Mouse (Mus musculus): Measurements from ENCODE around the gene Rbck1. TPM values are rescaled to one million over a fixed set of nuclear protein-coding genes. Genes with fewer than 3 reads are reported as not detected.
"Not testable (repeated sequence)": the region's sequence is repeated elsewhere in the genome, so short reads cannot be mapped to it uniquely, and the experiment has no call there.

The Rbck1 gene
- total RNA-seq (2021) = 100 to 1,000 TPM; 139 TPM
- long read RNA-seq, experiment 1, transcript Rbck1-202 (12 exons, 2,384 nt) = major isoform, 136 of 166 reads
- long read RNA-seq, experiment 1, transcript Rbck1-201 (13 exons, 2,252 nt) = minor isoform, 8 of 166 reads
- long read RNA-seq, experiment 1, partial matches to known transcripts = 2 of 166 reads
- long read RNA-seq, experiment 1, other reads (novel, unspliced or antisense) = 20 of 166 reads
- long read RNA-seq, experiment 2, transcript Rbck1-202 (12 exons, 2,384 nt) = major isoform, 182 of 264 reads
- long read RNA-seq, experiment 2, transcript Rbck1-201 (13 exons, 2,252 nt) = minor isoform, 25 of 264 reads
- long read RNA-seq, experiment 2, partial matches to known transcripts = 18 of 264 reads
- long read RNA-seq, experiment 2, other reads (novel, unspliced or antisense) = 37 of 264 reads

GRCm38 (mm10) chr2:152332101-152332825 is at the start of gene Rbck1:
Gene Rbck1 (minus strand): TSS chr2:152332653.
- peak; percentile 69 to 82 for DNase-seq (ENCODE audit: low spot score in 2 of 2)

DNA sequence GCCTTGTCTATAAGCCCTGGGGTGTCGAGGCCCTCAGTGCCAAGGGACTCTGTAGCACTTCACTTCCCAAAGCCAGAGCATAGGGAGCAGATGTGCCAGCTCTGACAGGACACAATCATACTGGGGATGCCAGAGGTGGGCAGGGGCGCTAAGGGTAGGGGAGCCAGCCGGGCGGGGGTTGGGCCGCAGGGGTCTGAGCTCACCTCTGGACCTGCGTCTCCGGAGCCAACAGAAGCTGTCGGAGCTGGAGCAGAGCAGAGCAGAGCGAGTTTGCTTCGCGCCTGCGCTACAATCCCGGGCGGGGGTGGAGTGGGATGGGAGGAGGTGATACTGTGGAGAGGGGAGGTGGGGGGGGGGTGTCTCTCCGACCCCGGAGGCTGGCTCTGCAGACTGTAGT is 43.9 kb upstream of the Rbck1 start, which contains the start of gene Nrsn2:
Nrsn2 (minus strand) TSS at position 294 of the 397 bp plus-strand sequence.
- no peak for DNase-seq (ENCODE audit: low spot score in 2 of 2)

GRCm38 (mm10) chr2:152375652-152376344 is 43.3 kb upstream of the Rbck1 start:
- no peak for DNase-seq (ENCODE audit: low spot score in 2 of 2)

DNA sequence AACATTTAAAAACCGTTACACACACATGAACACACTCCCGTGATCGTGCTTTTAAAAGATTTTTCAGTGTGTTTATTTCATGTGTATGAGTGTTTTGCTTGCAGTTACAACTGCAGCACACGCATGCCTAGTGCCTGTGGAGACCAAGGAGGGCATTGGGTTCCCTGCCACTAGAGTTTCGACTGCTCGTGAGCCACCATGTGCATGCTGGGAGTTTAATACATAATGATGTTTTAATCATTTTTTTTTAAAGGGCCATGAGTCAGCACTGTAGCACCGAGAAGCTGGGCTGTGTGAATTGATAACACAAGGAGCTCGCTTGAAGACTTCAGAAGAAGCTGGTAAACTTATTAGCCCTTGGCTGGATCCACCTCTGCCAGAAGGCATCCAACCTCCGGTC is 41.1 kb upstream of the Rbck1 start:
- DNase-seq (ENCODE audit: low spot score in 2 of 2) = no peak

GRCm38 (mm10) chr2:152372661-152373060 is 40.2 kb upstream of the Rbck1 start:
- DNase-seq (ENCODE audit: low spot score in 2 of 2) = no peak

DNA sequence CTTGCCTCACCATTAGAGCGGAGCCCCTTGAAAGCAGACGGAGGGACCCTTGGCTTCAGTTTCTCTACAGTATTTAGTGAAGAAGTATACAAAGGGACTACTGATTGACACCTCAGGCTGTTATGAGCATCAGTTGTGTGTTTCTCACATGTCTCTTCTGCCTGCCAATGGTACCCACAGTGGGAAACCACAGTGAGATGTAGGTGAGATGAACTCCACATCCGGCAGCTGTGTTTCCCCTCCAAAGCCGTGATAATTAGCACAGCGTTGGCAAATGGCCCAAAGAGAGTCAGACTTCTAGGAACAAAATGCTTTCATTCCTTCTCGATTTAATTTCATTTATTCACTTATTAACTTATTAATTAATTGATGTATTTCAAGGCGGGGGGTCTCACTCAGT is 39.7 kb upstream of the Rbck1 start:
- no peak for DNase-seq (ENCODE audit: low spot score in 2 of 2)

- DNase-seq (ENCODE audit: low spot score in 2 of 2) = peak in 1 of 2 experiments; percentile 42
Measured at GRCm38 (mm10) chr2:152368532-152369140, 36.2 kb upstream of the Rbck1 start.

DNA sequence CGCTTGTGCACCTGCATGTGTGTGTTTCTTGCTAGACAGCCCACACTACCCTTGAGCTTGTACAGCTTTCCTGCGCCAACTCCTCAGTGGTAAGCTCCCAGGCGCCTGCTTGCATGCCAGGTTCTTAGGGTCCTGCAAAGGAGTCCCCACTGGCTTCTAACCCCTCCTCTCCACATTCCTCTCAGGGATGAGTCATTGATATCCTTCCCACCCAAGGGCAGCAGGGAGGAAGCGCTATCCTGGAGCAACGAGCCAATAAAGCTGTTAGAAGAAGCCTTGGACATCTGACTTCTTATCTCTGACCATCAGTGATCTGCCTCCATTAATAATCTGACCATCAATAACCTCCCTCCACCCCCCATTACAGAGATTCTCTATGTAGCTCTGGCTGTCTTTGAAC is 35.5 kb upstream of the Rbck1 start:
- no peak for DNase-seq (ENCODE audit: low spot score in 2 of 2)

GRCm38 (mm10) chr2:152363245-152364147 is 31.0 kb upstream of the Rbck1 start:
- peak; percentile 47 to 80 for DNase-seq (ENCODE audit: low spot score in 2 of 2)

GRCm38 (mm10) chr2:152361193-152361592 is 28.7 kb upstream of the Rbck1 start:
- no peak for DNase-seq (ENCODE audit: low spot score in 2 of 2)

DNA sequence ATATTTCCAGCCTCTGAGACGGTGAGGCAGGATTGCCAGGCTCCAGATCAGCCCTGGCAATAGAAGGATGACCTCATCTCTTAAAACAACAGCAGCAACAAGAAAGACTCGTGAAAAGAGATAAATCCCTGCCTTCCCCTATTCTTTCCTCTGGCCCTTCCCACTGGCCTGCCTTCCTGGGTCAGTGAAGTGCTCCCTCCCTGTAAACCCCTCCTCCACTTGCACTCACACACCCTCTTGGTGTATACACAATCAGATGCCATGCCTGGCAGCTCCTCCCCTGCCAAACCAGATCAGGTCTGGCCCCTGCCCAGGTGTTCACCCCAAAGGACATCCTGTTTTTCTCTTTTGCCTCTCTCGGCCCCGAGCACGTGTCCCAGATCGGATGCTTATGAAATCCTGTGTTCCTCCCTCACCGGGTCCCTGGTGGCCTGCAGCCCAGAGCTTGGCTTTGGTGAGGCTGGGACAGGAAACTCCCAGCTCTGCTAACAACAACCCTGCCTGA is 27.9 kb upstream of the Rbck1 start:
- DNase-seq (ENCODE audit: low spot score in 2 of 2) = peak in 1 of 2 experiments; percentile 36

GRCm38 (mm10) chr2:152359616-152360015 is 27.2 kb upstream of the Rbck1 start:
- DNase-seq (ENCODE audit: low spot score in 2 of 2) = no peak

GRCm38 (mm10) chr2:152358977-152359376 is 26.5 kb upstream of the Rbck1 start:
- DNase-seq (ENCODE audit: low spot score in 2 of 2) = not testable (repeated sequence)

DNA sequence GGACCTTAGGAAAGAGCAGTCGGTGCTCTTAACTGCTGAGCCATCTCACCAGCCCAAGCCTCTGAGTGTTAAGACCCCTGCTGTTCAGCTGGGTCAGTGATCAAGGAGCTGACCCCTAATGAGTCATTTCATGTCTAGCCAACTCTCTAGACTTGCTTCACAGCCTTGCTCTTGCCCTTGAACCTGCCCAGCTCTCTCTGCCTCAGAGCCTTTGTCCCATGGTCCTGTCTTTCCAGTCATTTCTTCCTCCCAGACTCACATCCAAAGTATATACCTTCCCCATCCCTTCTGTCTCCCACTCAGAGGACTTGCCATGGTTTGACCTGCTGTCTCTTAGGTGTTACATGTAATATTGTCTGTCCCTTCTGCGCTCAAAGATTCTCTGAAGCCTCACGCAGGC is 24.8 kb upstream of the Rbck1 start:
- no peak for DNase-seq (ENCODE audit: low spot score in 2 of 2)

DNA sequence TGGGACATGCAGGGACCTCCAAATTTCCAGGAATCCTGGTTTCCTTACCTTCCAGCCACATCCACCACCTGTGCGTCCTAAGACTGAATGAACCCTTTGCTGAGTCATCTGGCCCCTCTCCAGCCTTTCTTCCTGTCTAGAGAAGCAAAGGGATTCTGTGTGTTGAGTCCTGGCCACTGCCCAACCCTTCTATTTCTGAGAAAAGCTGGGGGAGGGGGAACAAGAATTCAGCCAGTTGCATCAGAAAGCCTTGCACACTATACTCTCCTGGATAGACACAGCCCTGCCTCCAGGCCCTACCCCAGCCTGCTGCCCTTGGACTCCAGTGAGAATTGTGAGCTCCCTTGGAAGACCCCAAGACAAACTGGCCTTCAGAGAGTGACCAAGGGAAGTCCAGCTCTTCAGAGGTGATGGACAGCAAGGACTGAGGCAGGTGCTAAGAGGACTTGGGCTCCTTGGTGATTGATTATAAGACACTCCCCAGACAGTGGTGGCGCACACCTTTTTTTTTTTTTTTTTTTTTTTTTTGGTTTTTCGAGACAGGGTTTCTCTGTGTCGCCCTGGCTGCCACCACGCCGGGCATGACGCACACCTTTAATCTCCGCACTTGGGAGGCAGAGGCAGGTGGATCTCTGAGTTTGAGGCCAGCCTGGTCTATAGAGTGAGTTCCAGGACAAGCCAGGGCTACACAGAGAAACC is 17.5 kb upstream of the Rbck1 start:
- peak in 1 of 2 experiments; percentile 21 for DNase-seq (ENCODE audit: low spot score in 2 of 2)

DNA sequence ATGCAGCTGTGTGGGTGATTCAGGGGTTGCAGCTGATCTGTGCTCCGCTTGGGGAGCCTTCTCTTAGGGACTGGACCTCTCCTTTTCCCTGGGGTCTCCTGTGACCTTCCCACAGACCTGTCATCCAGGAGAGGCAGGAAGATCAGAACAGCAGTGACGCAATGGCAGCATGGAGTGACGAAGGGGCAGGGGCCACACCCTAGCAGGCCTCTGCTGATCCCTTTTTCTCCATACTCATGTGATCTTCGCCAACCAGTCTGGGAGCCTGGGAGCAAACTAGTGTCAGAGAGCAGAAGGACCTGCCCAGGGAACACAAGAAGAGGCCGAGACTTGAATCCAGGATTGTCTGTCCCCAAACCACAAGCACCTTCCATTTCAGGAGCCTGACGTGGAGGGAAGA is 16.8 kb upstream of the Rbck1 start:
- no peak for DNase-seq (ENCODE audit: low spot score in 2 of 2)

DNA sequence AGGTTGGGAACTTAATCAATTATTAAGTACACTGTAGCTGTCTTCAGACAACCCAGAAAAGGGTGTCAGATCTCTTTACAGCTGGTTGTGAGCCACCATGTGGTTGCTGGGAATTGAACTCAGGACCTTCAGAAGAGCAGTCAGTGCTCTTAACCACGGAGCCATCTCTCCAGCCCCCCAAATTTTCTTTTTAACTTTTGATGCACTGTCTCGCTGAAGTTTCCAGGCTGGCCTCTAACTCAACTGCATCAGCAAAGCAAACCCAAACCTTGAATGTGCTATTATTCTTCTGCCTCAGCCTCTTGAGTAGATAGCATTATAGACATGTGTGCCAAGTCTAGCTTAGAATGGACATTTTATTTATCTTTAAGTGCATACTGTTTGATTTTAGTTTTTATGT is 15.3 kb upstream of the Rbck1 start:
- DNase-seq (ENCODE audit: low spot score in 2 of 2) = no peak

GRCm38 (mm10) chr2:152346776-152347465 is 14.5 kb upstream of the Rbck1 start:
- no peak for DNase-seq (ENCODE audit: low spot score in 2 of 2)

GRCm38 (mm10) chr2:152345393-152345792 is 12.9 kb upstream of the Rbck1 start:
- no peak for DNase-seq (ENCODE audit: low spot score in 2 of 2)
